Mouse (Mus musculus) ES-E14 (cell line): ENCODE measurements at regions not wholly inside any gene's neighbourhood (a gene's known extent, or its start where the extent isn't known, plus 50 kb on each side); places are given as distances from the start of the nearest gene placed in this dataset.
A peak's percentile ranks its signal among the peaks of the same experiment; 100 is the strongest.
"Not testable (repeated sequence)": the region's sequence is repeated elsewhere in the genome, so short reads cannot be mapped to it uniquely, and the experiment has no call there.

Source experiments
- DNase-seq: peaks from one replicate; pipeline ENCODE4 v3.0.0-alpha.2; 2013; ENCODE audit warnings: low read depth, low spot score
- H3K27ac ChIP-seq: 2 replicates; pipeline ENCODE4 v1.5.1; 2012; ENCODE audit warnings: low read depth, mild to moderate bottlenecking, low read length, moderate library complexity, mixed read lengths; ENCODE audit not compliant: poor library complexity, insufficient read depth, severe bottlenecking
- H3K36me3 ChIP-seq: 2 replicates; pipeline ENCODE4 v1.6.1; 2012; ENCODE audit warnings: mild to moderate bottlenecking, low read length, moderate library complexity, mixed read lengths; ENCODE audit not compliant: control insufficient read depth, poor library complexity, insufficient read depth, severe bottlenecking
- H3K4me1 ChIP-seq, 2 experiments: fragments of 150-350 bp in 1 of 2; sonication (generic) in 1 of 2; 2 replicates each; pipeline ENCODE4 v1.6.1; 2012; ENCODE audit warnings: low read length in 2 of 2, mild to moderate bottlenecking in 1 of 2, mixed read lengths in 1 of 2; ENCODE audit not compliant: control insufficient read depth in 2 of 2, insufficient read depth in 2 of 2, poor library complexity in 1 of 2
- H3K4me3 ChIP-seq, 2 experiments: fragments of 150-350 bp in 1 of 2; sonication (generic) in 1 of 2; 2 replicates each; pipeline ENCODE4 v1.5.1; 2012; ENCODE audit warnings: low read length in 2 of 2, low read depth in 1 of 2, mild to moderate bottlenecking in 1 of 2, mixed read lengths in 1 of 2; ENCODE audit not compliant: insufficient read depth in 1 of 2, poor library complexity in 1 of 2, severe bottlenecking in 1 of 2
- H3K9ac ChIP-seq: 2 replicates; pipeline ENCODE4 v1.6.1; 2012; ENCODE audit warnings: low read depth, mild to moderate bottlenecking, low read length, mixed read lengths; ENCODE audit not compliant: poor library complexity, insufficient read depth, severe bottlenecking
- H3K9me3 ChIP-seq: fragments of 150-350 bp; sonication (generic); 2 replicates; pipeline ENCODE4 v1.6.1; 2012; ENCODE audit warnings: low read depth, mild to moderate bottlenecking, low read length; ENCODE audit not compliant: control insufficient read depth, insufficient read depth
- CHD2 ChIP-seq: IDR thresholded peaks from 2 replicates; pipeline ENCODE4 v1.6.1; 2014; ENCODE audit warnings: mild to moderate bottlenecking, low read depth, low read length, inconsistent platforms
- HCFC1 ChIP-seq: IDR thresholded peaks from 2 replicates; pipeline ENCODE4 v1.6.1; 2012; ENCODE audit warnings: low read length, inconsistent platforms, borderline replicate concordance; ENCODE audit not compliant: insufficient read depth
- MAFK ChIP-seq: IDR thresholded peaks from 2 replicates; pipeline ENCODE4 v1.6.1; 2014; ENCODE audit warnings: mild to moderate bottlenecking, low read depth, low read length, inconsistent platforms; ENCODE audit not compliant: insufficient read depth
- ZC3H11A ChIP-seq: IDR thresholded peaks from 2 replicates; pipeline ENCODE4 v1.6.1; 2012; ENCODE audit warnings: low read depth, mild to moderate bottlenecking, inconsistent platforms, low read length, borderline replicate concordance
- ZNF384 ChIP-seq: IDR thresholded peaks from 2 replicates; pipeline ENCODE4 v1.6.1; 2012; ENCODE audit warnings: low read depth, low read length, inconsistent platforms
- in situ Hi-C, 2 experiments: fragments of 600-800 bp; cut with MboI; formaldehyde crosslinking; loops; one replicate each; pipeline ENCODE4 v1.15.1; 2025; ENCODE audit warnings: low sequenced_read_pairs in 2 of 2, inconsistent platforms in 1 of 2; ENCODE audit not compliant: unreplicated experiment in 2 of 2

- peak; percentile 54 for DNase-seq
- H3K4me3 ChIP-seq = peak overlapping the region in 1 of 2 experiments; percentile 13; a peak in 1 of 4 replicates
- H3K9ac ChIP-seq = peak overlapping the region; percentile 22; the same call in 1 of the 2 replicates
- no peaks in the 10 kb centered on the region for H3K9me3 ChIP-seq
- H3K27ac ChIP-seq = peak overlapping the region; percentile 93; the same call in 1 of the 2 replicates
- H3K4me1 ChIP-seq = peaks cover 27 to 29% of the 10 kb centered on the region in 2 experiments
- in situ Hi-C loops = no loop called here
- no peaks in the 10 kb centered on the region for H3K36me3 ChIP-seq
- TF ChIP-seq HCFC1 (no peak), CHD2 (no peak), MAFK (no peak)
Measured at GRCm38 (mm10) chr1:136680173-136680572, 55.5 kb downstream of the Zfp281 start.

GRCm38 (mm10) chr1:136682311-136682710 lies 57.6 kb downstream of the Zfp281 start:
- in situ Hi-C loops, H3K4me3 ChIP-seq, DNase-seq: not testable (repeated sequence)

GRCm38 (mm10) chr1:136683061-136683531 lies 58.4 kb downstream of the Zfp281 start:
- DNase-seq = no peak
- no peaks in the 10 kb centered on the region for H3K9me3 ChIP-seq
- H3K4me3 ChIP-seq = no peak overlapping the region; a peak in 2 of 4 replicates
- peak overlapping the region; percentile 70; the same call in 1 of the 2 replicates for H3K27ac ChIP-seq
- H3K36me3 ChIP-seq = no peaks in the 10 kb centered on the region
- in situ Hi-C loops = no loop called here
- H3K9ac ChIP-seq = peak overlapping the region; percentile 66; the same call in 1 of the 2 replicates
- peaks cover 18 to 23% of the 10 kb centered on the region in 2 experiments for H3K4me1 ChIP-seq
- TF ChIP-seq CHD2 (no peak), ZNF384 (peak; percentile 17; the same call in 1 of the 2 replicates), HCFC1 (no peak), ZC3H11A (no peak), MAFK (no peak)

More at GRCm38 (mm10) chr1:136682311-136682710, 57.6 kb downstream of the Zfp281 start:
- H3K27ac ChIP-seq = peak overlapping the region; percentile 72; the same call in 1 of the 2 replicates
- H3K9me3 ChIP-seq, H3K36me3 ChIP-seq: not testable (repeated sequence)
- peaks cover 23 to 26% of the 10 kb centered on the region in 2 experiments for H3K4me1 ChIP-seq
- peak overlapping the region; percentile 66; the same call in 1 of the 2 replicates for H3K9ac ChIP-seq

- no peak for DNase-seq
- Histone ChIP-seq H3K4me1 (peaks cover 18 to 23% of the 10 kb centered on the region in 2 experiments), H3K4me3 (peak overlapping the region; percentile 34 to 47; a peak in 2 of 4 replicates), H3K36me3 (no peaks in the 10 kb centered on the region), H3K27ac (peak overlapping the region; percentile 70), H3K9me3 (no peaks in the 10 kb centered on the region), H3K9ac (peak overlapping the region; percentile 46; the same call in 1 of the 2 replicates)
- in situ Hi-C loops = no loop called here
- TF ChIP-seq HCFC1 = no peak
- no peak for TF ChIP-seq MAFK
- no peak for TF ChIP-seq ZNF384
- no peak for TF ChIP-seq ZC3H11A
- no peak for TF ChIP-seq CHD2
Measured at GRCm38 (mm10) chr1:136683561-136684131, 58.9 kb downstream of the Zfp281 start.
